Mouse (Mus musculus): ENCODE results near the gene Muc13.

The Muc13 gene

GRCm38 (mm10) chr16:33824603-33825002, 30.8 kb downstream of the Muc13 start:
- DNase-seq (ENCODE audit: low read depth, low spot score): no peak

- no peak for DNase-seq (ENCODE audit: low read depth, low spot score)
Observed at GRCm38 (mm10) chr16:33828496-33828895, 34.7 kb downstream of the Muc13 start.

- no peak for DNase-seq (ENCODE audit: low read depth, low spot score)
Observed at GRCm38 (mm10) chr16:33829301-33829831, 35.5 kb downstream of the Muc13 start, which contains the start of gene Itgb5. Itgb5 (plus strand) TSS chr16:33829665.

GRCm38 (mm10) chr16:33829842-33830511, 36.1 kb downstream of the Muc13 start:
- DNase-seq (ENCODE audit: low read depth, low spot score): no peak

GRCm38 (mm10) chr16:33830512-33831105, 36.8 kb downstream of the Muc13 start:
- no peak for DNase-seq (ENCODE audit: low read depth, low spot score)

GRCm38 (mm10) chr16:33832057-33832456, 38.2 kb downstream of the Muc13 start:
- DNase-seq (ENCODE audit: low read depth, low spot score): no peak

- DNase-seq (ENCODE audit: low read depth, low spot score): peak; percentile 28
Observed at GRCm38 (mm10) chr16:33832728-33833428, 39.0 kb downstream of the Muc13 start.

GRCm38 (mm10) chr16:33833429-33833753, 39.6 kb downstream of the Muc13 start:
- no peak for DNase-seq (ENCODE audit: low read depth, low spot score)

GRCm38 (mm10) chr16:33833781-33834482, 40.1 kb downstream of the Muc13 start:
- DNase-seq (ENCODE audit: low read depth, low spot score): no peak

GRCm38 (mm10) chr16:33836676-33837075, 42.8 kb downstream of the Muc13 start:
- DNase-seq (ENCODE audit: low read depth, low spot score): no peak

- no peak for DNase-seq (ENCODE audit: low read depth, low spot score)
Observed at GRCm38 (mm10) chr16:33837191-33837590, 43.4 kb downstream of the Muc13 start.

- no peak for DNase-seq (ENCODE audit: low read depth, low spot score)
Observed at GRCm38 (mm10) chr16:33840616-33841015, 46.8 kb downstream of the Muc13 start.

- no peak for DNase-seq (ENCODE audit: low read depth, low spot score)
Observed at GRCm38 (mm10) chr16:33842081-33842880, 48.4 kb downstream of the Muc13 start.

GRCm38 (mm10) chr16:33844150-33844611, 50.3 kb downstream of the Muc13 start:
- DNase-seq (ENCODE audit: low read depth, low spot score): no peak

- no peak for DNase-seq (ENCODE audit: low read depth, low spot score)
Observed at GRCm38 (mm10) chr16:33844866-33845265, 51.0 kb downstream of the Muc13 start.

- DNase-seq (ENCODE audit: low read depth, low spot score): no peak
Observed at GRCm38 (mm10) chr16:33853271-33853670, 59.4 kb downstream of the Muc13 start.

- no peak for DNase-seq (ENCODE audit: low read depth, low spot score)
Observed at GRCm38 (mm10) chr16:33858766-33859165, 64.9 kb downstream of the Muc13 start.

- no peak for DNase-seq (ENCODE audit: low read depth, low spot score)
Observed at GRCm38 (mm10) chr16:33859380-33859779, 65.5 kb downstream of the Muc13 start.

- peak; percentile 70 for DNase-seq (ENCODE audit: low read depth, low spot score)
Observed at GRCm38 (mm10) chr16:33859988-33860700, 66.3 kb downstream of the Muc13 start.

GRCm38 (mm10) chr16:33862406-33862805, 68.6 kb downstream of the Muc13 start:
- no peak for DNase-seq (ENCODE audit: low read depth, low spot score)

Data from brain, embryonic 18.5 days (tissue).